Comparison of ENCODE assay signal across 11 mouse cellular contexts in genomic region chr19:53128494-53129337, GRCm38 (mm10). TPM values are rescaled to one million over a fixed set of nuclear protein-coding genes. Genes with fewer than 3 reads are reported as not detected.
DNase-seq lines count a peak whose midpoint lies in the region; ATAC-seq and TF ChIP-seq lines count a peak whose summit lies in the region.
"Had no signal": no experiment of that assay in that cellular context is flagged by ENCODE, and none has a peak within 500 bp of the region (broad histone marks: within the 10 kb centered on the region; RNA-seq: fewer than 3 reads in every experiment).

No protein-coding gene starts in this region.

- H3K9ac ChIP-seq in intestine, embryonic 15.5 days: no peak overlapping the region
- no peak overlapping the region for H3K9ac ChIP-seq in midbrain, postnatal 0 days (replicated peaks; ENCODE audit: low read length, poor library complexity, severe bottlenecking)
- H3K9ac ChIP-seq: embryonic facial prominence, embryonic 13.5 days; neural tube, embryonic 13.5 days had no signal

- peak overlapping the region; percentile 84 for H3K27ac ChIP-seq in bone marrow, adult 2 months (ENCODE audit: control insufficient read depth, insufficient read depth, low read depth, low read length, poor library complexity)
- peak overlapping the region; percentile 72 for H3K27ac ChIP-seq in intestine, embryonic 15.5 days
- H3K27ac ChIP-seq in cerebellum, adult 2 months (ENCODE audit: insufficient read depth, low read length): no peak overlapping the region
- H3K27ac ChIP-seq in midbrain, postnatal 0 days (ENCODE audit: low read depth, low read length): no peak overlapping the region
- H3K27ac ChIP-seq: embryonic facial prominence, embryonic 13.5 days; neural tube, embryonic 13.5 days had no signal

- H3K27me3 ChIP-seq in intestine, embryonic 15.5 days (replicated peaks): no peaks in the 10 kb centered on the region
- H3K27me3 ChIP-seq in cerebellum, adult 2 months (ENCODE audit: control insufficient read depth, insufficient read depth, low read length): no peaks in the 10 kb centered on the region
- no peaks in the 10 kb centered on the region for H3K27me3 ChIP-seq in midbrain, postnatal 0 days (ENCODE audit: insufficient read depth, low read length)
- H3K27me3 ChIP-seq: embryonic facial prominence, embryonic 13.5 days had no signal

- DNase-seq in heart, adult 18-20 months: peak; percentile 44 to 45
- no peak for DNase-seq in heart, postnatal 4 days
- peak; percentile 53 for DNase-seq in lung, postnatal 4 days
- no peak for DNase-seq in embryo, embryonic 10.5 days (ENCODE audit: low spot score)
- no peak for DNase-seq in cerebellum, adult 2 months
- no peak for DNase-seq in midbrain, postnatal 0 days (ENCODE audit: low spot score)
- DNase-seq: kidney, postnatal 36 days had no signal

- peak overlapping the region; percentile 58 for H3K4me3 ChIP-seq in bone marrow, adult 2 months (replicated peaks; ENCODE audit: control insufficient read depth, low read depth, low read length)
- no peak overlapping the region for H3K4me3 ChIP-seq in intestine, embryonic 15.5 days (replicated peaks)
- no peak overlapping the region for H3K4me3 ChIP-seq in cerebellum, adult 2 months (replicated peaks; ENCODE audit: insufficient read depth, low read depth, low read length)
- H3K4me3 ChIP-seq in midbrain, postnatal 0 days (ENCODE audit: low read depth, low read length): no peak overlapping the region
- H3K4me3 ChIP-seq: embryonic facial prominence, embryonic 13.5 days; neural tube, embryonic 13.5 days had no signal

- WGBS in bone marrow, adult 2 months: 33% methylated on average over 13 of the region's 13 CpGs
- 23% methylated on average over 13 of the region's 13 CpGs for WGBS in intestine, embryonic 15.5 days
- WGBS in cerebellum, adult 2 months: 67% methylated on average over 13 of the region's 13 CpGs
- 57% methylated on average over 13 of the region's 13 CpGs for WGBS in midbrain, postnatal 0 days

- ATAC-seq in intestine, embryonic 15.5 days: peak; percentile 59
- no peak for ATAC-seq in midbrain, postnatal 0 days (ENCODE audit: low FRiP score)

- TF ChIP-seq CTCF in bone marrow, adult 2 months (IDR thresholded peaks at IDR 0.05; ENCODE audit: control insufficient read depth, insufficient read depth, low read length): no peak
- TF ChIP-seq CTCF in cerebellum, adult 2 months (IDR thresholded peaks at IDR 0.05; ENCODE audit: borderline replicate concordance, insufficient read depth, low read depth, low read length): no peak
- TF ChIP-seq CTCF in midbrain, postnatal 0 days (IDR thresholded peaks at IDR 0.05): no peak

- H3K4me2 ChIP-seq in intestine, embryonic 15.5 days (replicated peaks): peak overlapping the region; percentile 34
- no peak overlapping the region for H3K4me2 ChIP-seq in midbrain, postnatal 0 days (ENCODE audit: low read depth, low read length, poor library complexity, severe bottlenecking)
- H3K4me2 ChIP-seq: embryonic facial prominence, embryonic 13.5 days; neural tube, embryonic 13.5 days had no signal

- no peaks in the 10 kb centered on the region for H3K36me3 ChIP-seq in intestine, embryonic 15.5 days
- H3K36me3 ChIP-seq in midbrain, postnatal 0 days (ENCODE audit: insufficient read depth, low read length): no peaks in the 10 kb centered on the region
- H3K36me3 ChIP-seq: embryonic facial prominence, embryonic 13.5 days; neural tube, embryonic 13.5 days had no signal

- no peaks in the 10 kb centered on the region for H3K9me3 ChIP-seq in intestine, embryonic 15.5 days
- H3K9me3 ChIP-seq in midbrain, postnatal 0 days (ENCODE audit: low read length): no peaks in the 10 kb centered on the region
- H3K9me3 ChIP-seq: embryonic facial prominence, embryonic 13.5 days; neural tube, embryonic 13.5 days had no signal

- H3K4me1 ChIP-seq in bone marrow, adult 2 months (ENCODE audit: control insufficient read depth, insufficient read depth, low read length): peaks cover 6% of the 10 kb centered on the region
- H3K4me1 ChIP-seq in intestine, embryonic 15.5 days (replicated peaks): peaks cover 16% of the 10 kb centered on the region
- H3K4me1 ChIP-seq in cerebellum, adult 2 months (ENCODE audit: control insufficient read depth, insufficient read depth, low read length): no peaks in the 10 kb centered on the region
- no peaks in the 10 kb centered on the region for H3K4me1 ChIP-seq in midbrain, postnatal 0 days (ENCODE audit: insufficient read depth, low read length)

- no peak for TF ChIP-seq POLR2A in bone marrow, adult 2 months (IDR thresholded peaks at IDR 0.05; ENCODE audit: borderline replicate concordance, control insufficient read depth, low read depth, low read length)
- TF ChIP-seq POLR2A in cerebellum, adult 2 months (IDR thresholded peaks at IDR 0.05; ENCODE audit: borderline replicate concordance, insufficient read depth, low read length): no peak

RNA-seq across cellular contexts. Expression of gene Add3, which starts 11.5 kb away (rescaled TPM):
- total RNA-seq in heart, adult 18-20 months (2021): 10 to 100 TPM; 44.3 to 52.5 TPM
- total RNA-seq in heart, postnatal 4 days (2021): 100 to 1,000 TPM in 1 of 2 experiments, 10 to 100 TPM in 1; 99.0 to 102 TPM
- 21.3 and 43.6 TPM in 2 replicates for polyA plus RNA-seq in bone marrow, adult 2 months (2011; ENCODE audit: insufficient read depth, insufficient read length, low replicate concordance, missing spikeins)
- 119 and 133 TPM in 2 replicates for polyA plus RNA-seq in intestine, embryonic 15.5 days (2015; fragmentation: Nextera tagmentation; extraction: Ambion mirVana)
- 80.2 and 89.4 TPM in 2 replicates for polyA plus RNA-seq in cerebellum, adult 2 months (2012; rRNA removed)
- total RNA-seq in midbrain, postnatal 0 days (2014; rRNA removed): 54.6 and 61.4 TPM in 2 replicates
- 49.1 and 51.9 TPM in 2 replicates for polyA plus RNA-seq in midbrain, postnatal 0 days (2015; fragmentation: Nextera tagmentation; extraction: Ambion mirVana)

Comparison
In these comparisons a context has a peak if more than half of its experiments do, and no peak if none do; other contexts are left out.
1. DNase-seq: peak in heart, adult 18-20 months (2 of 2) and lung, postnatal 4 days (2 of 2); none in heart, postnatal 4 days (single experiment), embryo, embryonic 10.5 days (single experiment), cerebellum, adult 2 months (0 of 2) and midbrain, postnatal 0 days (single experiment).
2. H3K27ac ChIP-seq: peak in bone marrow, adult 2 months (single experiment) and intestine, embryonic 15.5 days (single experiment); none in cerebellum, adult 2 months (single experiment) and midbrain, postnatal 0 days (single experiment).